Mouse (Mus musculus): Measurements from ENCODE around the gene Sdf2l1. TPM values are rescaled to one million over a fixed set of nuclear protein-coding genes. Genes with fewer than 3 reads are reported as not detected.
"Not testable (repeated sequence)": the region's sequence is repeated elsewhere in the genome, so short reads cannot be mapped to it uniquely, and the experiment has no call there.

Sdf2l1 gene
- 64.2 and 70.0 TPM in 2 replicates for polyA plus RNA-seq (2016; fragmentation: Nextera tagmentation; extraction: Ambion mirVana)

GRCm38 (mm10) chr16:17132089-17132905 is at the start of gene Sdf2l1:
Sdf2l1 (minus strand) TSS chr16:17132383.
- Histone ChIP-seq H3K9me3 (no peaks in the 10 kb centered on the region), H3K27me3 (no peaks in the 10 kb centered on the region), H3K9ac (peak within 1 kb of the TSS; percentile 61), H3K4me2 (replicated peaks) (peak within 1 kb of the TSS; percentile 94), H3K27ac (peak within 1 kb of the TSS; percentile 77), H3K4me3 (peak within 1 kb of the TSS; percentile 78), H3K4me1 (peaks cover 18% of the 10 kb centered on the region), H3K36me3 (no peaks in the 10 kb centered on the region)
- ATAC-seq (ENCODE audit: insufficient number of reproducible peaks, insufficient read depth, low FRiP score, low TSS enrichment), result peak; percentile 98
- under 1% methylated on average over 47 of the region's 47 CpGs for WGBS

GRCm38 (mm10) chr16:17181382-17181781 is 49.2 kb upstream of the Sdf2l1 start:
- H3K36me3 ChIP-seq, result peaks cover 18% of the 10 kb centered on the region
- H3K27me3 ChIP-seq, result no peaks in the 10 kb centered on the region
- ATAC-seq (ENCODE audit: insufficient number of reproducible peaks, insufficient read depth, low FRiP score, low TSS enrichment), result no peak
- H3K4me3 ChIP-seq, result no peak overlapping the region
- no peak overlapping the region for H3K4me2 ChIP-seq (replicated peaks)
- no peak overlapping the region for H3K9ac ChIP-seq
- H3K9me3 ChIP-seq, result no peaks in the 10 kb centered on the region
- H3K27ac ChIP-seq, result no peak overlapping the region
- H3K4me1 ChIP-seq, result no peaks in the 10 kb centered on the region
- WGBS, result 88% methylated on average over 4 of the region's 4 CpGs

- Histone ChIP-seq H3K4me1 (no peaks in the 10 kb centered on the region), H3K9ac (no peak overlapping the region), H3K27ac (no peak overlapping the region), H3K36me3 (peaks cover 12% of the 10 kb centered on the region), H3K4me3 (no peak overlapping the region), H3K9me3 (no peaks in the 10 kb centered on the region), H3K27me3 (no peaks in the 10 kb centered on the region), H3K4me2 (replicated peaks) (no peak overlapping the region)
- WGBS, result 90% methylated on average over 3 of the region's 3 CpGs
- no peak for ATAC-seq (ENCODE audit: insufficient number of reproducible peaks, insufficient read depth, low FRiP score, low TSS enrichment)
Observed at GRCm38 (mm10) chr16:17179706-17180105, 47.5 kb upstream of the Sdf2l1 start.

- no peak overlapping the region for H3K4me2 ChIP-seq (replicated peaks)
- H3K36me3 ChIP-seq, result peaks cover 21% of the 10 kb centered on the region
- no peak overlapping the region for H3K9ac ChIP-seq
- ATAC-seq (ENCODE audit: insufficient number of reproducible peaks, insufficient read depth, low FRiP score, low TSS enrichment), result no peak
- WGBS, result 100% methylated on average over 1 of the region's 1 CpGs
- H3K9me3 ChIP-seq, result no peaks in the 10 kb centered on the region
- H3K4me3 ChIP-seq, result no peak overlapping the region
- no peak overlapping the region for H3K27ac ChIP-seq
- no peaks in the 10 kb centered on the region for H3K27me3 ChIP-seq
- H3K4me1 ChIP-seq, result no peaks in the 10 kb centered on the region
Observed at GRCm38 (mm10) chr16:17177623-17178170, 45.5 kb upstream of the Sdf2l1 start.

- H3K4me1 ChIP-seq, result no peaks in the 10 kb centered on the region
- H3K27me3 ChIP-seq, result no peaks in the 10 kb centered on the region
- no peaks in the 10 kb centered on the region for H3K9me3 ChIP-seq
- WGBS, result 87% methylated on average over 2 of the region's 2 CpGs
- H3K27ac ChIP-seq, result no peak overlapping the region
- ATAC-seq (ENCODE audit: insufficient number of reproducible peaks, insufficient read depth, low FRiP score, low TSS enrichment), result no peak
- H3K9ac ChIP-seq, result no peak overlapping the region
- no peak overlapping the region for H3K4me2 ChIP-seq (replicated peaks)
- H3K36me3 ChIP-seq, result peaks cover 35% of the 10 kb centered on the region
- no peak overlapping the region for H3K4me3 ChIP-seq
Observed at GRCm38 (mm10) chr16:17175765-17176164, 43.6 kb upstream of the Sdf2l1 start.

- Histone ChIP-seq H3K4me3 (no peak overlapping the region), H3K36me3 (peaks cover 53% of the 10 kb centered on the region)
- no peak for ATAC-seq (ENCODE audit: insufficient number of reproducible peaks, insufficient read depth, low FRiP score, low TSS enrichment)
Observed at GRCm38 (mm10) chr16:17168049-17168448, 35.9 kb upstream of the Sdf2l1 start.

GRCm38 (mm10) chr16:17167179-17167578 is 35.0 kb upstream of the Sdf2l1 start:
- Histone ChIP-seq H3K4me3 (no peak overlapping the region), H3K9ac (no peak overlapping the region), H3K27ac (no peak overlapping the region), H3K27me3 (no peaks in the 10 kb centered on the region), H3K4me1 (no peaks in the 10 kb centered on the region), H3K9me3 (no peaks in the 10 kb centered on the region), H3K36me3 (peaks cover 47% of the 10 kb centered on the region), H3K4me2 (replicated peaks) (no peak overlapping the region)
- no peak for ATAC-seq (ENCODE audit: insufficient number of reproducible peaks, insufficient read depth, low FRiP score, low TSS enrichment)

More at GRCm38 (mm10) chr16:17168049-17168448, 35.9 kb upstream of the Sdf2l1 start:
- Histone ChIP-seq H3K4me1 (no peaks in the 10 kb centered on the region), H3K4me2 (replicated peaks) (no peak overlapping the region), H3K9me3 (no peaks in the 10 kb centered on the region), H3K9ac (no peak overlapping the region), H3K27ac (no peak overlapping the region), H3K27me3 (no peaks in the 10 kb centered on the region)
- WGBS, result 86% methylated on average over 5 of the region's 5 CpGs

GRCm38 (mm10) chr16:17165478-17165877 is 33.3 kb upstream of the Sdf2l1 start:
- H3K27me3 ChIP-seq; ATAC-seq (ENCODE audit: insufficient number of reproducible peaks, insufficient read depth, low FRiP score, low TSS enrichment); H3K9ac ChIP-seq; H3K4me1 ChIP-seq; H3K9me3 ChIP-seq; H3K4me3 ChIP-seq; H3K4me2 ChIP-seq (replicated peaks); H3K27ac ChIP-seq: not testable (repeated sequence)
- 91% methylated on average over 1 of the region's 1 CpGs for WGBS
- H3K36me3 ChIP-seq, result peaks cover 42% of the 10 kb centered on the region

GRCm38 (mm10) chr16:17154346-17154745 is 22.2 kb upstream of the Sdf2l1 start:
- Histone ChIP-seq H3K9ac (no peak overlapping the region), H3K4me2 (replicated peaks) (no peak overlapping the region), H3K9me3 (no peaks in the 10 kb centered on the region), H3K4me3 (no peak overlapping the region), H3K4me1 (no peaks in the 10 kb centered on the region), H3K36me3 (peaks cover 64% of the 10 kb centered on the region), H3K27ac (no peak overlapping the region), H3K27me3 (no peaks in the 10 kb centered on the region)
- ATAC-seq (ENCODE audit: insufficient number of reproducible peaks, insufficient read depth, low FRiP score, low TSS enrichment), result no peak
- WGBS, result 91% methylated on average over 2 of the region's 2 CpGs

- ATAC-seq (ENCODE audit: insufficient number of reproducible peaks, insufficient read depth, low FRiP score, low TSS enrichment), result no peak
- Histone ChIP-seq H3K9me3 (no peaks in the 10 kb centered on the region), H3K27me3 (peaks cover 12% of the 10 kb centered on the region; the same call in 1 of the 2 replicates), H3K9ac (no peak overlapping the region), H3K4me2 (replicated peaks) (no peak overlapping the region), H3K4me3 (no peak overlapping the region), H3K4me1 (peaks cover 14% of the 10 kb centered on the region; the same call in 1 of the 2 replicates), H3K27ac (no peak overlapping the region), H3K36me3 (peaks cover 46% of the 10 kb centered on the region)
- 90% methylated on average over 4 of the region's 4 CpGs for WGBS
Observed at GRCm38 (mm10) chr16:17151874-17152273, 19.7 kb upstream of the Sdf2l1 start.

- Histone ChIP-seq H3K9me3 (no peaks in the 10 kb centered on the region), H3K27ac (no peak overlapping the region), H3K4me1 (peaks cover 14% of the 10 kb centered on the region; the same call in 1 of the 2 replicates), H3K27me3 (peaks cover 12% of the 10 kb centered on the region; the same call in 1 of the 2 replicates), H3K4me3 (no peak overlapping the region), H3K4me2 (replicated peaks) (no peak overlapping the region), H3K9ac (no peak overlapping the region), H3K36me3 (peaks cover 41% of the 10 kb centered on the region)
- WGBS, result 82% methylated on average over 7 of the region's 7 CpGs
- no peak for ATAC-seq (ENCODE audit: insufficient number of reproducible peaks, insufficient read depth, low FRiP score, low TSS enrichment)
Observed at GRCm38 (mm10) chr16:17150520-17151258, 18.5 kb upstream of the Sdf2l1 start.

Measured in embryonic facial prominence, embryonic 12.5 days (tissue).